Mouse (Mus musculus): ENCODE data around the gene Slc38a3.

GRCm38 (mm10) chr9:107640257-107640772 lies 29.0 kb downstream of the Slc38a3 start:
- TF ChIP-seq POLR2A (IDR thresholded peaks at IDR 0.05; ENCODE audit: insufficient read depth, low read depth, low read length) (no peak), CTCF (IDR thresholded peaks at IDR 0.05; ENCODE audit: insufficient read depth, low read depth, low read length) (no peak)
